Comparison of ENCODE assay signal across 8 mouse cellular contexts in the genomic region with DNA sequence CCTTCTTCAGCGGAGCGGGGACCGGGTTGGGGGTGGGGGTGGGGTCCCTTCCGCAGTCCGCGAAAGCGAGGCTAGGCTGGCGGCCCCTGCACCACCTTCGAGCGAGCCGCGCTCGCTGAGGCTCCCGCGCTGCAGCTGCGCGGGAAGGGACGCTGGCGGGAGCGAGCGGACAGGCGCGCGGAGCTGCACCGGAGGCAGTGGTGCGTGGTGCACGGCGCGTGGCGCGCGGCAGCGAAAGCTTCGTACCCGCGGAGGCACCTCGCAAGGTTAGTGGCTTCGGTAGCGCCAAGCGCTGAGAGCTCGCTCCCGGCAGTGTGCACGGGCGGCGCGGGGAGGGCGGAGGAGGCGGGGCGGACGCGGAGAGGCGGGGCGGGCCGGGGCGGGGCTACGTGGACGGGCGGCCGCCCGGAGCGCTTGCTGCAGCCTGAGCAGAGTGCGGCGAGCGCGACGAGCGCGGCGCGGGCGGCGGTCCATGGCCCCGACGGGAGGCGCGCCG. TPM values are rescaled to one million over a fixed set of nuclear protein-coding genes. Genes with fewer than 3 reads are reported as not detected.
DNase-seq lines count a peak whose midpoint lies in the region; ATAC-seq and TF ChIP-seq lines count a peak whose summit lies in the region.

A gene (plus strand): TSS at position 417 of the 496 bp plus-strand sequence.

- H3K9ac ChIP-seq in hindbrain, postnatal 0 days (replicated peaks; ENCODE audit: low read length), result peak within 1 kb of the TSS; percentile 88

- H3K27ac ChIP-seq in hindbrain, postnatal 0 days, result peak within 1 kb of the TSS; percentile 93

- no peaks in the 10 kb centered on the region for H3K9me3 ChIP-seq in hindbrain, postnatal 0 days (ENCODE audit: low read length)

- H3K27me3 ChIP-seq in hindbrain, postnatal 0 days (ENCODE audit: insufficient read depth, low read length), result no peaks in the 10 kb centered on the region

- H3K36me3 ChIP-seq in hindbrain, postnatal 0 days (ENCODE audit: insufficient read depth, low read length), result no peaks in the 10 kb centered on the region

- H3K4me2 ChIP-seq in hindbrain, postnatal 0 days (ENCODE audit: low read depth, low read length), result peak within 1 kb of the TSS; percentile 87

- WGBS in hindbrain, postnatal 0 days, result under 1% methylated on average over 69 of the region's 77 CpGs

- no peak for TF ChIP-seq CTCF in hindbrain, postnatal 0 days (IDR thresholded peaks at IDR 0.05; ENCODE audit: low read depth)

- H3K4me3 ChIP-seq in hindbrain, postnatal 0 days (ENCODE audit: low read length), result peak within 1 kb of the TSS; percentile 84

- ATAC-seq in activated CD4-positive, CD25-positive, alpha-beta regulatory T cell, adult 4 months, result peak; percentile 75
- ATAC-seq in common myeloid progenitor, adult 5-6 weeks (replicated peaks; ENCODE audit: low read depth, poor library complexity, severe bottlenecking), result peak; percentile 77
- ATAC-seq in hindbrain, postnatal 0 days, result peak; percentile 94

- DNase-seq in gastrocnemius, adult 8-10 months (ENCODE audit: low spot score in 2 of 2), result peak; percentile 44 to 51
- peak; percentile 93 for DNase-seq in hindbrain, postnatal 0 days (ENCODE audit: low spot score)
- DNase-seq in left cerebral cortex, adult 18-20 months (ENCODE audit: low spot score in 2 of 2), result peak; percentile 87 to 92
- peak; percentile 58 for DNase-seq in lung, postnatal 25 days (ENCODE audit: low spot score)
- DNase-seq in retina, postnatal 7 days (ENCODE audit: low read depth, low spot score), result peak; percentile 58
- peak; percentile 77 to 79 for DNase-seq in thymus, postnatal 36 days

- H3K4me1 ChIP-seq in hindbrain, postnatal 0 days (ENCODE audit: insufficient read depth, low read length), result peaks cover 6% of the 10 kb centered on the region; the same call in 1 of the 2 replicates

RNA-seq across cellular contexts. Expression of the gene that starts here (rescaled TPM):
- 1 to 10 TPM in 1 of 2 experiments, under 1 TPM in 1; 0.63 to 1.1 TPM for polyA plus RNA-seq in activated CD4-positive, CD25-positive, alpha-beta regulatory T cell, adult 4 months (2017; shearing (Covaris generic))
- 0.29 TPM in 1 of 2 replicates, not detected in the other for total RNA-seq in common myeloid progenitor, adult 5-6 weeks (2017)
- total RNA-seq in gastrocnemius, adult 8-10 months (2022), result 10 to 100 TPM; 21.0 to 37.6 (median 30.8) TPM
- total RNA-seq in hindbrain, postnatal 0 days (2014; rRNA removed), result 26.8 and 30.5 TPM in 2 replicates
- 33.3 and 34.8 TPM in 2 replicates for polyA plus RNA-seq in hindbrain, postnatal 0 days (2015; fragmentation: Nextera tagmentation; extraction: Ambion mirVana)
- 10 to 100 TPM; 75.6 to 79.5 TPM for total RNA-seq in left cerebral cortex, adult 18-20 months (2021)

Comparison
In these comparisons a context has a peak if more than half of its experiments do, and no peak if none do; other contexts are left out.
1. Peak in every context shown above with its lines: DNase-seq, ATAC-seq, H3K4me3 ChIP-seq and H3K27ac ChIP-seq.
2. RNA of the gene that starts here (total RNA-seq): 75.6 to 79.5 TPM in left cerebral cortex, adult 18-20 months, 21.0 to 37.6 TPM in gastrocnemius, adult 8-10 months and 26.8 to 30.5 TPM in hindbrain, postnatal 0 days; 0.29 TPM in common myeloid progenitor, adult 5-6 weeks; every median in the first group is over 10 times any median in the second.
3. RNA of the gene that starts here (polyA plus RNA-seq): 33.3 to 34.8 TPM in hindbrain, postnatal 0 days; 0.63 to 1.1 TPM in activated CD4-positive, CD25-positive, alpha-beta regulatory T cell, adult 4 months; every median in the first group is over 10 times any median in the second.
4. Peak in ATAC-seq in common myeloid progenitor, adult 5-6 weeks; RNA of the gene not detected or under 1 TPM.